Mouse (Mus musculus) embryo, embryonic 10.5 days (tissue): ENCODE results near the gene Washc4.

ENCODE experiments used
- DNase-seq: peaks from one replicate; pipeline ENCODE4 v3.0.0-alpha.2; 2015; ENCODE audit warnings: low spot score

Gene Washc4

DNA sequence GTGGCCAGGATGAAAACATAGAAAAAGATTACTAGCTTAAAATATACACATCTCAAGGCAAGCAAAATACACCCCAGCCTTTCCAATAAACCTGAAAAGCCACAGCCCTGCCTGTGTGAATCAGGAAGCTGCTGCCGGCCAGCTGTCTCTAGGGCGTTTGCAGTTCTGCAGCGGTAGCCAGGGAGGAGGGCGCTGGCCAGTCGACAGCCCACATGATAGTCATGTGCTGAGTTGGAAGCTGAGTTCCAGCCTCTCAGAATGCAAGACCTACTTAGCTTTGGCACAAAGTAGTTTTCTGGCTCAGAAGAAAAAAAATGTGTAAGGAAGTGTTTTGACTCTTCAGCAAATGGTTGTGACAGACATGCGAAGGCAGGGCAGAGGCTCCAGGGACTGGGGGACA, 93.7 kb downstream of the Washc4 start:
- DNase-seq = peak; percentile 31

DNA sequence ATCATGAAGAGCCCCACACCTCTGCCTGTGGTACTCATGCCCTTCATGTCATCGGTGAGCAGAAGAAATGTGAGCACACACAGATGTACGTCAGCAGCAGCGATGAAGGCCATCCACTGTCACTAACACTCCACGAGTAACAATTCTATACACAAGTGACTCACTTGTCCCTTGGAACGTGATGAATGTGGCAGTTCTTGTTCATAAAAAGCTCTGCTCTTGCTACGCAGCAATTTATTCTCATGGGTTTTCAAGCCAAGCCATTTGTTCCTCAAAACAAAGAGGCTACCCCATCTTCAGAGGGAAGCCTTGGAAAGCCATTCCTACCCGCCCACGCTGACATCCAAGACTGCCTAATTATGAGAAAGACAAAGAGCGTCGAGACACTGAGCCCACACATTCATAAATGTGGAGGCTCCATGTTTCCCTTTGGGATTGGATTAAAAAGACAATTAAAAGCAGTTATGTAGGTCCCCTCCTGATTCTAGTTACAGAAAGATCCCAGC, 96.4 kb downstream of the Washc4 start:
- no peak for DNase-seq

DNA sequence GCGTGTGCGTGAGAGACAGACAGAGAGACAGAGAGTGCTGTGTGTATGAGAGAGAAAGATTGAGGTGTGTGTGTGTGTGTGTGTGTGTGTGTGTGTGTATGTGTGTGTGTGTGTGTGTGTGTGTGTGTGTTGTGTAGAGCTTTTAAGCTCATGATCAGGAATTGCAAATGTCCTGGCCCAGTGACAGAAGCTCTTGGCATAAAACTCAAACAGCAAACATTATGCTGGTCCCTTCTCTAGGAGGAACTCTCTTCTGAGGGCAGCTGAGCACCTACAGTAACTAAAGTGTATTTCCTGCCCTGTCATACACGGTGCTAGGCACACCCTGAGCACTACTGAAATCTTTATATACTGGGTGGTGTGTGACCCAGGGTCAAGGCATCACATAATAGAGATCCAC, 98.1 kb downstream of the Washc4 start:
- no peak for DNase-seq

DNA sequence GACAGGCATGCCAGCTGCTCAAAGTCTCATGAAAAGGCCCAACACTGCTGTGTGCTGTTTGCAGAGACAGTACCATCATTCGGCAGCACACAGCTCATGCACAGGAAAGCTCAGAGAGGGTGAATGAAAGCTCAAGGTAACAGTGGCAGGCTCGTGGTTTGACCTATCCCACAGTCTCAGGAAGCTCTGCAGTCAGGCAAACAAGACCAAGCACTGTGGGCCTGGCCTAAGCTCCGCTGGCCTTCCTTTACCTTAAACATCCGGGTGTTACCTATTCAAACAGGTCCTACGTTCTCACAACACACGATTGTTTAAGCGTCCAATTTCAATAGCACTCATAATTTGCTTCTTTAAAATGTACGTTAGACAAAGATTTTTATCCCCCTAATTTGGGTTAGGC, 100.6 kb downstream of the Washc4 start:
- no peak for DNase-seq

DNA sequence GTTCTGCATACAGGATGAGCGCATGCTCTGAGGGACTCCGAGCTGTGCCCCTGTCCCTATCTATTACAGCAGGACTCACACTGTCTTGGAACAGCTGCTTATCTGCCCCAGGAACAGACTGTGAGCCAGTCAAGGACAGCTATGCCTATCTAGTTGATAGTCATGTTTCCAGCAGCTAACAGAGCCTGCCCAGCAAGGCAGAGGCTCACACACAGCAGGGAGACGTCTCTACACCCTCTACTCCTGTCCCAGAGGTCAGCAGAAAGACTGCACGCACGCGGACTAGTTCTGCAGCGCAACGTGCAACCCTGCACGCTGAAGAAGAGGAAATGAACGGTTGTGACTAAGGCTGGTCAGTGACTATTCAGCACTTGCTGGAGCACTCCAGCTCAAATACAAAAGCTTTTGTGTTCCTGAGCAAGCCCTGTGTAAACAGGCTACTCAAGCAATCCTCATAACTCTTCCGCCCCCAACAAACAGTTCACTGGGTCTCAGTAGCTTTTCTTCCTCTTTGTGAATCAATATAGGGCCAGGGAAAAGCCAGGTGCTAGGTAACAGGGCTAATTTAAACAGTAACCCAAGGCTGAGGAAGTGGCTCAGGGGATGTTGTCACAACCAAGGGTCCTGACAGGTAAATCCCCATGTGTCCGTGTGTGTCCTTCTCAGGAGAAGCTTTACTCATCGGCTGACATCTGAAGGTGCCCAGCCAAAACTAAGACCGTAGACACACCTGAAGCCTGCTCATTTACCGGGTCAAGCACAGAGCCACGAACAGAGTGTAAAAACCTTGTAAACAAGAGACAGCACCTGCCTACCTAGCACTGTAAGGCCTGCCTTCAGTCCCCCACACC, 101.5 kb downstream of the Washc4 start:
- DNase-seq = peak; percentile 22

DNA sequence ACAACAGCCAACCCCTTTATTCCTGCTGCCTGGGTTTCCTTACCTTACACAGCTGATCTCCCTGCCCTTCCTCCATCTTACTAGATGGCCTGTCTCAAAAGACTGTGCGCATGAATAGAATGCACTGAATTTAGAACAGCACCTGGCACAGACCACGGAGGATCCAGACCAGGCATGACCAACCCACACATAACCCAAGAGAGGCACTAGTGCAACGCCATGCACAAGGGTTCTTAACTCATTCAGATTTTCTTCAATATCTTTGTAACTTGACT, 102.1 kb downstream of the Washc4 start:
- no peak for DNase-seq
